Mouse (Mus musculus): ENCODE results near the gene Cep112. TPM values are rescaled to one million over a fixed set of nuclear protein-coding genes. Genes with fewer than 3 reads are reported as not detected.

The Cep112 gene
- polyA plus RNA-seq, 1 experiment from 2014 or later = 14.0 TPM

- 5% methylated on average over 21 of the region's 21 CpGs for WGBS
- Histone ChIP-seq H3K4me2 (peak overlapping the region; percentile 69), H3K9me3 (no peaks in the 10 kb centered on the region), H3K9ac (no peak overlapping the region), H3K36me3 (no peaks in the 10 kb centered on the region), H3K27ac (peak overlapping the region; percentile 79), H3K27me3 (replicated peaks) (no peaks in the 10 kb centered on the region), H3K4me3 (replicated peaks) (peak overlapping the region; percentile 34), H3K4me1 (peaks cover 13% of the 10 kb centered on the region; the same call in 1 of the 2 replicates)
- ATAC-seq (ENCODE audit: insufficient read depth, low FRiP score, low read depth) = no peak
These were observed 466.9 kb downstream of the Cep112 start for GRCm38 (mm10) chr11:108891871-108892380.

- Histone ChIP-seq H3K9me3 (no peaks in the 10 kb centered on the region), H3K27ac (no peak overlapping the region), H3K9ac (no peak overlapping the region), H3K4me2 (no peak overlapping the region), H3K4me3 (replicated peaks) (no peak overlapping the region), H3K4me1 (peaks cover 13% of the 10 kb centered on the region; the same call in 1 of the 2 replicates), H3K27me3 (replicated peaks) (no peaks in the 10 kb centered on the region), H3K36me3 (no peaks in the 10 kb centered on the region)
- ATAC-seq (ENCODE audit: insufficient read depth, low FRiP score, low read depth) = no peak
- WGBS = 35% methylated on average over 6 of the region's 7 CpGs
These were observed 467.4 kb downstream of the Cep112 start for GRCm38 (mm10) chr11:108892406-108892805.

- WGBS = 70% methylated on average over 12 of the region's 12 CpGs
- Histone ChIP-seq H3K9ac (no peak overlapping the region), H3K9me3 (no peaks in the 10 kb centered on the region), H3K4me1 (peaks cover 13% of the 10 kb centered on the region; the same call in 1 of the 2 replicates), H3K36me3 (no peaks in the 10 kb centered on the region), H3K27me3 (replicated peaks) (no peaks in the 10 kb centered on the region), H3K4me2 (no peak overlapping the region), H3K4me3 (replicated peaks) (no peak overlapping the region), H3K27ac (no peak overlapping the region)
- ATAC-seq (ENCODE audit: insufficient read depth, low FRiP score, low read depth) = no peak
These were observed 468.3 kb downstream of the Cep112 start for GRCm38 (mm10) chr11:108893232-108893790.

GRCm38 (mm10) chr11:108893855-108894510, 469.0 kb downstream of the Cep112 start:
- 63% methylated on average over 10 of the region's 10 CpGs for WGBS
- H3K36me3 ChIP-seq = no peaks in the 10 kb centered on the region
- no peak for ATAC-seq (ENCODE audit: insufficient read depth, low FRiP score, low read depth)
- H3K27me3 ChIP-seq (replicated peaks) = no peaks in the 10 kb centered on the region
- H3K9me3 ChIP-seq = no peaks in the 10 kb centered on the region
- no peak overlapping the region for H3K4me2 ChIP-seq
- no peak overlapping the region for H3K4me3 ChIP-seq (replicated peaks)
- H3K4me1 ChIP-seq = peaks cover 13% of the 10 kb centered on the region; the same call in 1 of the 2 replicates
- no peak overlapping the region for H3K9ac ChIP-seq
- no peak overlapping the region for H3K27ac ChIP-seq

- Histone ChIP-seq H3K4me2 (no peak overlapping the region), H3K4me1 (peaks cover 3% of the 10 kb centered on the region; the same call in 1 of the 2 replicates), H3K9me3 (no peaks in the 10 kb centered on the region), H3K36me3 (no peaks in the 10 kb centered on the region), H3K4me3 (replicated peaks) (no peak overlapping the region), H3K27ac (no peak overlapping the region), H3K27me3 (replicated peaks) (no peaks in the 10 kb centered on the region), H3K9ac (no peak overlapping the region)
- WGBS = 84% methylated on average over 4 of the region's 4 CpGs
- ATAC-seq (ENCODE audit: insufficient read depth, low FRiP score, low read depth) = no peak
These were observed 472.0 kb downstream of the Cep112 start for GRCm38 (mm10) chr11:108897034-108897433.

GRCm38 (mm10) chr11:108898063-108898462, 473.1 kb downstream of the Cep112 start:
- Histone ChIP-seq H3K9me3 (no peaks in the 10 kb centered on the region), H3K27ac (no peak overlapping the region), H3K4me3 (replicated peaks) (no peak overlapping the region), H3K36me3 (no peaks in the 10 kb centered on the region), H3K27me3 (replicated peaks) (no peaks in the 10 kb centered on the region), H3K4me1 (no peaks in the 10 kb centered on the region; the same call in 1 of the 2 replicates), H3K4me2 (no peak overlapping the region), H3K9ac (no peak overlapping the region)
- 61% methylated on average over 9 of the region's 9 CpGs for WGBS
- ATAC-seq (ENCODE audit: insufficient read depth, low FRiP score, low read depth) = no peak

- Histone ChIP-seq H3K27me3 (replicated peaks) (no peaks in the 10 kb centered on the region), H3K4me3 (replicated peaks) (no peak overlapping the region), H3K4me1 (no peaks in the 10 kb centered on the region; the same call in 1 of the 2 replicates), H3K36me3 (no peaks in the 10 kb centered on the region), H3K4me2 (no peak overlapping the region), H3K9ac (no peak overlapping the region), H3K27ac (no peak overlapping the region), H3K9me3 (no peaks in the 10 kb centered on the region)
- WGBS = 85% methylated on average over 6 of the region's 6 CpGs
- ATAC-seq (ENCODE audit: insufficient read depth, low FRiP score, low read depth) = no peak
These were observed 473.5 kb downstream of the Cep112 start for GRCm38 (mm10) chr11:108898483-108898882.

- H3K36me3 ChIP-seq = no peaks in the 10 kb centered on the region
- no peak overlapping the region for H3K27ac ChIP-seq
- H3K4me1 ChIP-seq = no peaks in the 10 kb centered on the region; the same call in 1 of the 2 replicates
- H3K9ac ChIP-seq = no peak overlapping the region
- no peak for ATAC-seq (ENCODE audit: insufficient read depth, low FRiP score, low read depth)
- 73% methylated on average over 9 of the region's 10 CpGs for WGBS
- no peak overlapping the region for H3K4me2 ChIP-seq
- no peaks in the 10 kb centered on the region for H3K9me3 ChIP-seq
- no peak overlapping the region for H3K4me3 ChIP-seq (replicated peaks)
- H3K27me3 ChIP-seq (replicated peaks) = no peaks in the 10 kb centered on the region
These were observed 475.9 kb downstream of the Cep112 start for GRCm38 (mm10) chr11:108900718-108901488.

- no peaks in the 10 kb centered on the region for H3K27me3 ChIP-seq (replicated peaks)
- no peaks in the 10 kb centered on the region for H3K36me3 ChIP-seq
- no peak overlapping the region for H3K27ac ChIP-seq
- WGBS = 77% methylated on average over 7 of the region's 7 CpGs
- no peak overlapping the region for H3K4me2 ChIP-seq
- no peak overlapping the region for H3K4me3 ChIP-seq (replicated peaks)
- no peak for ATAC-seq (ENCODE audit: insufficient read depth, low FRiP score, low read depth)
- no peaks in the 10 kb centered on the region for H3K9me3 ChIP-seq
- H3K4me1 ChIP-seq = no peaks in the 10 kb centered on the region; the same call in 1 of the 2 replicates
- no peak overlapping the region for H3K9ac ChIP-seq
These were observed 476.7 kb downstream of the Cep112 start for GRCm38 (mm10) chr11:108901670-108902069.

GRCm38 (mm10) chr11:108902303-108902702, 477.3 kb downstream of the Cep112 start:
- Histone ChIP-seq H3K27me3 (replicated peaks) (no peaks in the 10 kb centered on the region), H3K4me1 (no peaks in the 10 kb centered on the region; the same call in 1 of the 2 replicates), H3K4me2 (no peak overlapping the region), H3K4me3 (replicated peaks) (no peak overlapping the region), H3K9ac (no peak overlapping the region), H3K9me3 (no peaks in the 10 kb centered on the region), H3K36me3 (no peaks in the 10 kb centered on the region), H3K27ac (no peak overlapping the region)
- WGBS = 67% methylated on average over 4 of the region's 4 CpGs
- ATAC-seq (ENCODE audit: insufficient read depth, low FRiP score, low read depth) = no peak

GRCm38 (mm10) chr11:108906590-108907254, 481.7 kb downstream of the Cep112 start:
- peaks cover 6% of the 10 kb centered on the region; the same call in 1 of the 2 replicates for H3K4me1 ChIP-seq
- 61% methylated on average over 7 of the region's 7 CpGs for WGBS
- no peak for ATAC-seq (ENCODE audit: insufficient read depth, low FRiP score, low read depth)

More at GRCm38 (mm10) chr11:108906590-108907254, 481.7 kb downstream of the Cep112 start:
- H3K9ac ChIP-seq = no peak overlapping the region
- H3K36me3 ChIP-seq = no peaks in the 10 kb centered on the region
- H3K27me3 ChIP-seq (replicated peaks) = no peaks in the 10 kb centered on the region; the same call in 1 of the 2 replicates
- H3K27ac ChIP-seq = no peak overlapping the region
- H3K4me3 ChIP-seq (replicated peaks) = no peak overlapping the region
- H3K9me3 ChIP-seq = no peaks in the 10 kb centered on the region
- H3K4me2 ChIP-seq = no peak overlapping the region
